In genomic region chr7:122125636-122126035, GRCm38 (mm10) we compare ENCODE assay signal across 22 mouse cellular contexts. TPM values are rescaled to one million over a fixed set of nuclear protein-coding genes. Genes with fewer than 3 reads are reported as not detected.
DNase-seq lines count a peak whose midpoint lies in the region; ATAC-seq and TF ChIP-seq lines count a peak whose summit lies in the region.
"Had no signal": no experiment of that assay in that cellular context is flagged by ENCODE, and none has a peak within 500 bp of the region (broad histone marks: within the 10 kb centered on the region; RNA-seq: fewer than 3 reads in every experiment).

No protein-coding gene starts in this region.

- ATAC-seq in hindbrain, postnatal 0 days = no peak
- ATAC-seq in hindbrain, embryonic 12.5 days (ENCODE audit: low FRiP score) = no peak
- ATAC-seq in lung, embryonic 14.5 days (ENCODE audit: insufficient read depth) = no peak
- no peak for ATAC-seq in stomach, postnatal 0 days (ENCODE audit: low FRiP score, low TSS enrichment)
- ATAC-seq: hindbrain, embryonic 16.5 days had no signal

- no peak overlapping the region for H3K4me3 ChIP-seq in hindbrain, postnatal 0 days (ENCODE audit: low read length)
- H3K4me3 ChIP-seq in hindbrain, embryonic 12.5 days = no peak overlapping the region
- no peak overlapping the region for H3K4me3 ChIP-seq in lung, embryonic 14.5 days (ENCODE audit: low read depth, low read length)
- H3K4me3 ChIP-seq in lung, adult 2 months (replicated peaks; ENCODE audit: extremely low read depth, low read depth, low read length) = no peak overlapping the region
- H3K4me3 ChIP-seq in stomach, postnatal 0 days (ENCODE audit: low read depth, low read length) = no peak overlapping the region
- H3K4me3 ChIP-seq: embryonic facial prominence, embryonic 12.5 days; heart, embryonic 10.5 days; kidney, embryonic 15.5 days; limb, embryonic 10.5 days; liver, embryonic 13.5 days; neural tube, embryonic 15.5 days had no signal

- H3K27ac ChIP-seq in hindbrain, postnatal 0 days = no peak overlapping the region
- H3K27ac ChIP-seq in hindbrain, embryonic 12.5 days = no peak overlapping the region
- H3K27ac ChIP-seq in lung, embryonic 14.5 days (ENCODE audit: low read depth) = no peak overlapping the region
- H3K27ac ChIP-seq in stomach, postnatal 0 days (replicated peaks) = no peak overlapping the region
- H3K27ac ChIP-seq: embryonic facial prominence, embryonic 12.5 days; heart, embryonic 10.5 days; kidney, embryonic 15.5 days; limb, embryonic 10.5 days; liver, embryonic 13.5 days; neural tube, embryonic 15.5 days had no signal

- no peaks in the 10 kb centered on the region for H3K4me1 ChIP-seq in hindbrain, postnatal 0 days (ENCODE audit: insufficient read depth, low read length)
- no peaks in the 10 kb centered on the region for H3K4me1 ChIP-seq in hindbrain, embryonic 12.5 days
- no peaks in the 10 kb centered on the region for H3K4me1 ChIP-seq in lung, embryonic 14.5 days (ENCODE audit: insufficient read depth)
- H3K4me1 ChIP-seq in lung, adult 2 months (ENCODE audit: control insufficient read depth, insufficient read depth, low read length) = no peaks in the 10 kb centered on the region
- H3K4me1 ChIP-seq in stomach, postnatal 0 days (replicated peaks; ENCODE audit: control insufficient read depth, insufficient read depth) = no peaks in the 10 kb centered on the region
- H3K4me1 ChIP-seq: embryonic facial prominence, embryonic 12.5 days; heart, embryonic 10.5 days; kidney, embryonic 15.5 days; limb, embryonic 10.5 days; neural tube, embryonic 15.5 days had no signal

- H3K4me2 ChIP-seq in hindbrain, postnatal 0 days (ENCODE audit: low read depth, low read length) = no peak overlapping the region
- no peak overlapping the region for H3K4me2 ChIP-seq in hindbrain, embryonic 12.5 days (replicated peaks)
- H3K4me2 ChIP-seq in lung, embryonic 14.5 days = no peak overlapping the region
- no peak overlapping the region for H3K4me2 ChIP-seq in stomach, postnatal 0 days (replicated peaks; ENCODE audit: low read depth)
- H3K4me2 ChIP-seq: embryonic facial prominence, embryonic 12.5 days; kidney, embryonic 15.5 days; liver, embryonic 13.5 days; midbrain, embryonic 11.5 days; neural tube, embryonic 15.5 days had no signal

- TF ChIP-seq EP300 in stomach, postnatal 0 days (optimal IDR thresholded peaks at IDR 0.05) = no peak

- no peaks in the 10 kb centered on the region for H3K27me3 ChIP-seq in hindbrain, postnatal 0 days (ENCODE audit: insufficient read depth, low read length)
- no peaks in the 10 kb centered on the region for H3K27me3 ChIP-seq in hindbrain, embryonic 12.5 days
- H3K27me3 ChIP-seq in lung, embryonic 14.5 days (ENCODE audit: insufficient read depth, low read length) = no peaks in the 10 kb centered on the region
- H3K27me3 ChIP-seq in stomach, postnatal 0 days (ENCODE audit: control insufficient read depth, insufficient read depth, low read length) = no peaks in the 10 kb centered on the region
- H3K27me3 ChIP-seq: embryonic facial prominence, embryonic 12.5 days; kidney, embryonic 15.5 days; liver, embryonic 13.5 days; neural tube, embryonic 15.5 days had no signal

- peaks cover 5% of the 10 kb centered on the region for H3K36me3 ChIP-seq in hindbrain, postnatal 0 days (ENCODE audit: insufficient read depth, low read length)
- H3K36me3 ChIP-seq in hindbrain, embryonic 12.5 days = peaks cover 52% of the 10 kb centered on the region
- peaks cover 73% of the 10 kb centered on the region for H3K36me3 ChIP-seq in lung, embryonic 14.5 days (ENCODE audit: insufficient read depth)
- H3K36me3 ChIP-seq in stomach, postnatal 0 days (ENCODE audit: control insufficient read depth, insufficient read depth, low read length) = peaks cover 10% of the 10 kb centered on the region

- 71% methylated on average over 8 of the region's 8 CpGs for WGBS in hindbrain, postnatal 0 days
- WGBS in hindbrain, embryonic 12.5 days = 81% methylated on average over 8 of the region's 8 CpGs
- 73% methylated on average over 8 of the region's 8 CpGs for WGBS in lung, embryonic 14.5 days
- 75% methylated on average over 8 of the region's 8 CpGs for WGBS in lung, adult 2 months
- 78% methylated on average over 8 of the region's 8 CpGs for WGBS in stomach, postnatal 0 days

- H3K9ac ChIP-seq in hindbrain, postnatal 0 days (replicated peaks; ENCODE audit: low read length) = no peak overlapping the region
- no peak overlapping the region for H3K9ac ChIP-seq in hindbrain, embryonic 12.5 days
- H3K9ac ChIP-seq in lung, embryonic 14.5 days = no peak overlapping the region
- no peak overlapping the region for H3K9ac ChIP-seq in stomach, postnatal 0 days (ENCODE audit: low read length)
- H3K9ac ChIP-seq: embryonic facial prominence, embryonic 12.5 days; kidney, embryonic 15.5 days; liver, embryonic 13.5 days; neural tube, embryonic 15.5 days had no signal

- no peaks in the 10 kb centered on the region for H3K9me3 ChIP-seq in hindbrain, postnatal 0 days (ENCODE audit: low read length)
- no peaks in the 10 kb centered on the region for H3K9me3 ChIP-seq in hindbrain, embryonic 12.5 days (replicated peaks)
- H3K9me3 ChIP-seq in lung, embryonic 14.5 days (ENCODE audit: low read depth, low read length) = no peaks in the 10 kb centered on the region
- no peaks in the 10 kb centered on the region for H3K9me3 ChIP-seq in stomach, postnatal 0 days (ENCODE audit: control insufficient read depth, low read length)
- H3K9me3 ChIP-seq: embryonic facial prominence, embryonic 12.5 days; heart, embryonic 10.5 days; kidney, embryonic 15.5 days; limb, embryonic 10.5 days; liver, embryonic 13.5 days; neural tube, embryonic 15.5 days had no signal

- TF ChIP-seq POLR2A in lung, adult 2 months (IDR thresholded peaks at IDR 0.05; ENCODE audit: borderline replicate concordance, extremely low read depth, low read depth, low read length) = no peak

- no peak for DNase-seq in hindbrain, postnatal 0 days (ENCODE audit: low spot score)
- no peak for DNase-seq in lung, embryonic 14.5 days
- DNase-seq in lung, adult 2 months = no peak
- peak; percentile 55 for DNase-seq in ZHBTc4 (ENCODE audit: low read depth, low spot score)
- DNase-seq in stomach, postnatal 0 days (ENCODE audit: low spot score) = no peak
- DNase-seq in thymus, postnatal 10 days (ENCODE audit: low spot score in 2 of 2) = no peak
- DNase-seq: adrenal gland, adult 2 months; cerebellum, postnatal 25 days; gastrocnemius, postnatal 36 days; heart, postnatal 10 days; liver, embryonic 13.5 days; lung, postnatal 36 days; right cerebral cortex, postnatal 25 days; thymus, adult 2 months had no signal

- TF ChIP-seq CTCF in hindbrain, postnatal 0 days (IDR thresholded peaks at IDR 0.05; ENCODE audit: low read depth) = peak; percentile 23
- 0 out of 2 replicates have a peak, but pooled peaks have one; percentile 11 for TF ChIP-seq CTCF in lung, embryonic 14.5 days (IDR thresholded peaks at IDR 0.05; ENCODE audit: low read depth)
- TF ChIP-seq CTCF in lung, adult 2 months (IDR thresholded peaks at IDR 0.05; ENCODE audit: insufficient read depth, low read length) = no peak
- peak; percentile 33; the same call in 1 of the 2 replicates for TF ChIP-seq CTCF in stomach, postnatal 0 days (IDR thresholded peaks at IDR 0.05; ENCODE audit: low read depth)

RNA-seq across cellular contexts. Expression of gene Palb2, which starts 7.1 kb away (rescaled TPM):
- total RNA-seq in hindbrain, postnatal 0 days (2014; rRNA removed) = 2.6 and 5.4 TPM in 2 replicates
- 2.0 and 2.8 TPM in 2 replicates for polyA plus RNA-seq in hindbrain, postnatal 0 days (2015; fragmentation: Nextera tagmentation; extraction: Ambion mirVana)
- polyA plus RNA-seq in hindbrain, embryonic 12.5 days (2016; fragmentation: Nextera tagmentation; extraction: Ambion mirVana) = 13.3 and 13.5 TPM in 2 replicates
- 20.6 and 20.8 TPM in 2 replicates for polyA plus RNA-seq in lung, embryonic 14.5 days (2014; fragmentation: Nextera tagmentation; extraction: Ambion mirVana)
- polyA plus RNA-seq in lung, adult 2 months (2012; rRNA removed) = 0.67 and 0.85 TPM in 2 replicates
- 4.5 and 5.2 TPM in 2 replicates for polyA plus RNA-seq in stomach, postnatal 0 days (2015; fragmentation: Nextera tagmentation; extraction: Ambion mirVana)

RNA-seq across cellular contexts. Expression of gene Dctn5, which starts 7.2 kb away (rescaled TPM):
- 96.1 and 117 TPM in 2 replicates for total RNA-seq in hindbrain, postnatal 0 days (2014; rRNA removed)
- polyA plus RNA-seq in hindbrain, postnatal 0 days (2015; fragmentation: Nextera tagmentation; extraction: Ambion mirVana) = 143 and 154 TPM in 2 replicates
- 124 and 135 TPM in 2 replicates for polyA plus RNA-seq in hindbrain, embryonic 12.5 days (2016; fragmentation: Nextera tagmentation; extraction: Ambion mirVana)
- polyA plus RNA-seq in lung, embryonic 14.5 days (2014; fragmentation: Nextera tagmentation; extraction: Ambion mirVana) = 108 and 119 TPM in 2 replicates
- 52.0 and 59.1 TPM in 2 replicates for polyA plus RNA-seq in lung, adult 2 months (2012; rRNA removed)
- 66.0 and 68.0 TPM in 2 replicates for polyA plus RNA-seq in stomach, postnatal 0 days (2015; fragmentation: Nextera tagmentation; extraction: Ambion mirVana)

RNA-seq across cellular contexts. Expression of gene Ndufab1, which starts 23.9 kb away (rescaled TPM):
- total RNA-seq in hindbrain, postnatal 0 days (2014; rRNA removed) = 41.4 and 67.2 TPM in 2 replicates
- 815 and 826 TPM in 2 replicates for polyA plus RNA-seq in hindbrain, postnatal 0 days (2015; fragmentation: Nextera tagmentation; extraction: Ambion mirVana)
- 511 and 556 TPM in 2 replicates for polyA plus RNA-seq in hindbrain, embryonic 12.5 days (2016; fragmentation: Nextera tagmentation; extraction: Ambion mirVana)
- 620 and 633 TPM in 2 replicates for polyA plus RNA-seq in lung, embryonic 14.5 days (2014; fragmentation: Nextera tagmentation; extraction: Ambion mirVana)
- 150 and 268 TPM in 2 replicates for polyA plus RNA-seq in lung, adult 2 months (2012; rRNA removed)
- 582 and 605 TPM in 2 replicates for polyA plus RNA-seq in stomach, postnatal 0 days (2015; fragmentation: Nextera tagmentation; extraction: Ambion mirVana)

RNA-seq across cellular contexts. Expression of gene Plk1, which starts 33.6 kb away (rescaled TPM):
- total RNA-seq in hindbrain, postnatal 0 days (2014; rRNA removed) = 12.0 and 15.6 TPM in 2 replicates
- 15.1 and 18.5 TPM in 2 replicates for polyA plus RNA-seq in hindbrain, postnatal 0 days (2015; fragmentation: Nextera tagmentation; extraction: Ambion mirVana)
- polyA plus RNA-seq in hindbrain, embryonic 12.5 days (2016; fragmentation: Nextera tagmentation; extraction: Ambion mirVana) = 89.9 and 95.2 TPM in 2 replicates
- 141 and 160 TPM in 2 replicates for polyA plus RNA-seq in lung, embryonic 14.5 days (2014; fragmentation: Nextera tagmentation; extraction: Ambion mirVana)
- 2.3 and 3.1 TPM in 2 replicates for polyA plus RNA-seq in lung, adult 2 months (2012; rRNA removed)
- polyA plus RNA-seq in stomach, postnatal 0 days (2015; fragmentation: Nextera tagmentation; extraction: Ambion mirVana) = 20.5 and 26.9 TPM in 2 replicates

RNA-seq across cellular contexts. Expression of gene Ears2, which starts 58.6 kb away (rescaled TPM):
- 14.5 and 22.0 TPM in 2 replicates for total RNA-seq in hindbrain, postnatal 0 days (2014; rRNA removed)
- 7.9 and 8.4 TPM in 2 replicates for polyA plus RNA-seq in hindbrain, postnatal 0 days (2015; fragmentation: Nextera tagmentation; extraction: Ambion mirVana)
- polyA plus RNA-seq in hindbrain, embryonic 12.5 days (2016; fragmentation: Nextera tagmentation; extraction: Ambion mirVana) = 12.7 and 13.5 TPM in 2 replicates
- polyA plus RNA-seq in lung, embryonic 14.5 days (2014; fragmentation: Nextera tagmentation; extraction: Ambion mirVana) = 16.5 and 17.5 TPM in 2 replicates
- polyA plus RNA-seq in lung, adult 2 months (2012; rRNA removed) = 5.1 and 6.0 TPM in 2 replicates
- polyA plus RNA-seq in stomach, postnatal 0 days (2015; fragmentation: Nextera tagmentation; extraction: Ambion mirVana) = 10.7 TPM in 2 replicates
